Mouse (Mus musculus): ENCODE results near the gene Mob1a. TPM values are rescaled to one million over a fixed set of nuclear protein-coding genes. Genes with fewer than 3 reads are reported as not detected.
A peak's percentile ranks its signal among the peaks of the same experiment; 100 is the strongest.

The Mob1a gene
- polyA plus RNA-seq, 1 experiment from 2014 or later: 48.5 TPM

DNA sequence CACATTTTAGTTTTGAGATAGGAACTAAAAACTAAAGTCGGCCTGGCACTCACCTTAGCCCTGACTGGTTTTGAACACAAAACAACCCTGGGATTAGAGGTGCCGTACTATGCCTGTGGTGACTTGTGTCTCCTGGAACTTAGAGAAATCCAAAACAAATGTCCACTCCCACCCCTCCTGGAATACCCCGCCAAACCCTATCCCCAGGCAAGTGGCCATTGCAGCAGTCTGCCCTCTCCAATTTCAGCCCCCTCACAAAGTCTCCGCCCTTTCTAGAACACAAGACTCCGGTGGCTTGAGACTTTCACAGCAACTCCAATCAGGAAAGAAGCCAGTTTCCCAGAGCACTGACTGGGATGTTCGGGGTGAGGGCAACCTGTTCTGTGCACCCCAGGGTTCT, 23.1 kb downstream of the Mob1a start, which contains the start of gene Bola3:
TSS of gene Bola3 (plus strand) at position 275 of the 400 bp plus-strand sequence.
- Histone ChIP-seq H3K4me1 (peaks cover 13% of the 10 kb centered on the region), H3K27ac (no peak within 1 kb of the TSS), H3K36me3 (peaks cover 10% of the 10 kb centered on the region; the same call in 1 of the 2 replicates), H3K9me3 (no peaks in the 10 kb centered on the region), H3K27me3 (replicated peaks) (no peaks in the 10 kb centered on the region), H3K4me3 (peak within 1 kb of the TSS; percentile 82), H3K4me2 (replicated peaks) (peak within 1 kb of the TSS; percentile 84), H3K9ac (peak within 1 kb of the TSS; percentile 92)
- WGBS: 30% methylated on average over 6 of the region's 6 CpGs
- peak; percentile 65 for ATAC-seq (ENCODE audit: low FRiP score, low read depth)

DNA sequence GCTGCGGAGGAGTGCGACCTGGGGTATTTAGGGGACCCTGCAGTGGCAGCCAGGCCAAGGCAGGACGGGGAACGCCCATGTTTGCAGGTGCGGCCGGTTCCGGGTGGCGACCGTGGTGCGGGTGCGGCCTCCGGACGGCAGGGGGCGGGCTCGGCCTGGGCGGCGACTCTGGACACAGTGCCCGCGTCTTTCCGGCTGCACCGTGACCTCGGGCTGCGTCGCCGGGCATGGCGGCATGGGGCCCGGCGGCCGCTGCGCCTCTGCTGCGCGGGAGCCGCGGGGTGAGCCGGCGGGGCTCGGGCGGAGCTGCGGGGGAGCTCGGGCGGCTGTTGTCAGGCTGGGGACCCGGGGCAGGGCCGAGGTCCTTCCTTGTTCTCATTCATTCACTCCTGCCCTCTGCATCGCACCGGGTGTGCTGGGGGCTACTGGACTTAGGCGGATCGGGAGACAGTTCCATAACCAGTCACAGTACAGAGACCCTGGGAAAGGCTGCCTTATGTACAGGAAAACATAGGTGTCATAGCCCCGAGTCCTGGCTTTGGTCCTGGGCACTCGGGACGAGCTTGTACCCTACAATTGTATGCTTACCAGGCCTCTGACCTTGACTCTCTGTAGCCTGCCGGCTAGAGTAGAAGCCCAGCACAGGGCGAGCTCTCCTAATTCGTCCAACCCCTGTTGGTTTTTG, 23.6 kb downstream of the Mob1a start:
- peaks cover 13% of the 10 kb centered on the region for H3K4me1 ChIP-seq
- under 1% methylated on average over 51 of the region's 53 CpGs for WGBS
- ATAC-seq (ENCODE audit: low FRiP score, low read depth): peak; percentile 96
- peak overlapping the region; percentile 84 for H3K4me2 ChIP-seq (replicated peaks)
- no peaks in the 10 kb centered on the region for H3K9me3 ChIP-seq
- no peaks in the 10 kb centered on the region for H3K27me3 ChIP-seq (replicated peaks)
- peak overlapping the region; percentile 92 for H3K9ac ChIP-seq
- peak overlapping the region; percentile 82 for H3K4me3 ChIP-seq
- peaks cover 14% of the 10 kb centered on the region; the same call in 1 of the 2 replicates for H3K36me3 ChIP-seq
- H3K27ac ChIP-seq: no peak overlapping the region

DNA sequence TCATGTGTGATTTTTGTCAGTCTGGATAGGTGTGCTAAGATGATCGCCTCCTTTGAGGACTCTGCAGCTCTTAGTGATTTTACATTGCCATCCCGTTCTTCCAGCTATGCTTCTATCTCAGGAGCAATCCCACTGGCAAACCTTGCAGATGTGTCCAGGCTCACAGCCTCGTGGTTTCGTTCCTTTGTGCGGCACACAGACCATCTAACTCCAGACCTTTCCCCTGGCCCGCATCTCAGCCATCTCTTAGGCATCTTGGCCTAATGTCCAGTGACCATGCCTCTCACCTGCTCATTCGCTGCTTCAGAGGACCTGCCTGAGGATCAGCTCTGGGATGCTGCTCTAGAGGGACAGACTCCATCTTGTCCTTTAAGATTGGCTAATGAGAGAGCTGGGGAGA, 24.4 kb downstream of the Mob1a start:
- Histone ChIP-seq H3K9me3 (no peaks in the 10 kb centered on the region), H3K4me2 (replicated peaks) (peak overlapping the region; percentile 84), H3K4me1 (peaks cover 13% of the 10 kb centered on the region), H3K9ac (peak overlapping the region; percentile 92), H3K4me3 (peak overlapping the region; percentile 82), H3K36me3 (peaks cover 22% of the 10 kb centered on the region), H3K27ac (no peak overlapping the region), H3K27me3 (replicated peaks) (no peaks in the 10 kb centered on the region)
- WGBS: 85% methylated on average over 7 of the region's 7 CpGs
- no peak for ATAC-seq (ENCODE audit: low FRiP score, low read depth)

DNA sequence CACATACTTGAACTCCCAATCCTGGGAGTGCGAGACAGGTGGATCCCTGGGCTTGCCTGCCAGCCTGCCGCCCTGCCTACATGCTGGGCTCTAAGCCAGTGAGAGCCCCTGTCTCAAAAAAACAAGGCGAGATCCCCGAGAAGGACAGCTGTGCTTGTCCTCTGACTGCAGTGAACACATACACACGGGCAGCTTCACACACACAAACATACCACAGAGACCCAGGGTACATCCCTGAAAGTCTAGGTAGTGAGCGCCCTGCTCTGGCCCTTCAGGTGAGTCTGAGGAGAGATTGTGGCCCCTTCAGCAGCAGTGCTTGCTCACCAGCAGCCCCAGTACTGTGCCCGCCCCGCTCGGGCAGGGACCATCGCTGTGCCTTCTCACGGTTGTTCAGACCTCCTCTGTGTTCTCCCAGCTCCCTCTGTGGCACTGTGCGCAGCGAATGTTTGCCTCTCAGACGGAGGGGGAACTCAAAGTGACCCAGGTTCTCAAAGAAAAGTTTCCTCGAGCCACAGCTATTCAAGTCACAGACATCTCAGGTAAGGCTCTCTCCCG, 25.1 kb downstream of the Mob1a start:
- H3K4me1 ChIP-seq: peaks cover 13% of the 10 kb centered on the region
- H3K27ac ChIP-seq: no peak overlapping the region
- no peak overlapping the region for H3K4me3 ChIP-seq
- H3K27me3 ChIP-seq (replicated peaks): no peaks in the 10 kb centered on the region
- no peak overlapping the region for H3K9ac ChIP-seq
- WGBS: 91% methylated on average over 16 of the region's 16 CpGs
- peaks cover 26% of the 10 kb centered on the region for H3K36me3 ChIP-seq
- H3K4me2 ChIP-seq (replicated peaks): no peak overlapping the region
- no peaks in the 10 kb centered on the region for H3K9me3 ChIP-seq
- ATAC-seq (ENCODE audit: low FRiP score, low read depth): no peak

DNA sequence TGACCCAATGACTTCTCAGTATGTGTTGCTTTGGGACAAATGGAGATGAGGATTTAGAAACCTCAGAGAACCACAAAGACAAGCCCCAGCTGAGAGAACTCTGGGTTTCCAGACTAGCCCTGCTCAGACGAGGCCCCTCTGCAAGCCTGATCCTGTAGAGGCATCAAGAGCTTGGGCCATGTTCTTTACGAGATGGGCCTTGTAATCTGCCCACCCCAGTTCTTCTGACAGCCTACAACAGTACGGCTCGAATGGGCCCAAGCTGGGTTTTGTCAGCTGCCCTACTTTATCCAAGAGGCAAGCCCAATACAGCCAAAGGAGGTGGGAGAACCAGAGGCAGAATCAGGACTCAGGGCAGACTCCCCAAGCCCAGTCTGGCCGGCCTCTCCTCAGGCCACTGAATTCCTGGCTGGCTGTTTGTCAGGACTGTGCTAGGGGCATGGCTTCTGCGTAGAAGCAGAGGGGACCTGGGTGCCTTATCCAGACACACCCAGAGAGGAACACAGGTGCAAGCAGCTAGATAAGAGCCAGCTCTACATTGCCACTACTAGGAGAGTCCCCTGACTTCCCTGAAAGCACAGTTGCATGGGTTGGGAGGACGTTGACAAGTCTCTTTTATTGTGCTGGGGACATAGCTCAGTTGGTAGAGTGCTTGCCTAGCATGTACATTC, 25.8 kb downstream of the Mob1a start:
- Histone ChIP-seq H3K4me2 (replicated peaks) (no peak overlapping the region), H3K36me3 (peaks cover 26% of the 10 kb centered on the region), H3K4me1 (peaks cover 13% of the 10 kb centered on the region), H3K9me3 (no peaks in the 10 kb centered on the region), H3K27me3 (replicated peaks) (no peaks in the 10 kb centered on the region), H3K4me3 (no peak overlapping the region), H3K9ac (no peak overlapping the region), H3K27ac (no peak overlapping the region)
- WGBS: 88% methylated on average over 7 of the region's 7 CpGs
- ATAC-seq (ENCODE audit: low FRiP score, low read depth): no peak

DNA sequence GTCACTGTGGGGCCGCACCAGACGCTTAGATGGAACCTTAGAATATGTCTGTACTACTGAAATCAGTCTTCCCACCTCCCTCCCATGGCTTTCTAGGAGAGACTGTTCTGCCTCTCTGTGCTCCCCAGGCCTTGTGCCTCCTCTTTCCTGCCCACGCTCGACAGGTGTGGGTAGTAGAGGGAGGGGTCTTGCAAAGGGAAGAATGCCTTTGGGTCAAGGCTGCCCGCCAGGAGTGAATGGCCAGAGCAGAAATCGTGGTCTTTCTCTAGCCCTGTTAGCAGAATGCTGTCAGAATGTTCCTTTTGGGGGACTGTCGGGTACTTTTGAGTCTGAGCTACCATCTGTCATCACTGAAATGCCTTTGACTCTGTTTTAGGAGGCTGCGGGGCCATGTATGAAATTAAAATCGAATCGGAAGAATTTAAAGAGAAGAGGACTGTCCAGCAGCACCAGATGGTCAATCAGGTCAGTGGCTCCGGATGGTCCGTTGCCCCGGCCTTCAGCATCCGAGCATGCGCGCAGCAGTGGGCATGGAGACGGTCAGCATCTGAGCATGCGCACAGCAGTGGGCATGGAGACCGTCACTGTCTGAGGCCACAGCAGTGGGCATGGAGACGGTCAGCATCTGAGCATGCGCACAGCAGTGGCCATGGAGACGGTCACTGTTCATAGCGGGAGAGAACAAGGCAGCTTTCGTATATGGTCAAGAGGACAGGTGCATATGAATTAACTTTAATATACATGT, 27.0 kb downstream of the Mob1a start:
- H3K9ac ChIP-seq: no peak overlapping the region
- ATAC-seq (ENCODE audit: low FRiP score, low read depth): no peak
- no peak overlapping the region for H3K4me2 ChIP-seq (replicated peaks)
- peaks cover 26% of the 10 kb centered on the region for H3K36me3 ChIP-seq
- peaks cover 13% of the 10 kb centered on the region for H3K4me1 ChIP-seq
- H3K9me3 ChIP-seq: no peaks in the 10 kb centered on the region
- no peak overlapping the region for H3K27ac ChIP-seq
- H3K27me3 ChIP-seq (replicated peaks): no peaks in the 10 kb centered on the region
- 93% methylated on average over 24 of the region's 24 CpGs for WGBS
- H3K4me3 ChIP-seq: no peak overlapping the region

DNA sequence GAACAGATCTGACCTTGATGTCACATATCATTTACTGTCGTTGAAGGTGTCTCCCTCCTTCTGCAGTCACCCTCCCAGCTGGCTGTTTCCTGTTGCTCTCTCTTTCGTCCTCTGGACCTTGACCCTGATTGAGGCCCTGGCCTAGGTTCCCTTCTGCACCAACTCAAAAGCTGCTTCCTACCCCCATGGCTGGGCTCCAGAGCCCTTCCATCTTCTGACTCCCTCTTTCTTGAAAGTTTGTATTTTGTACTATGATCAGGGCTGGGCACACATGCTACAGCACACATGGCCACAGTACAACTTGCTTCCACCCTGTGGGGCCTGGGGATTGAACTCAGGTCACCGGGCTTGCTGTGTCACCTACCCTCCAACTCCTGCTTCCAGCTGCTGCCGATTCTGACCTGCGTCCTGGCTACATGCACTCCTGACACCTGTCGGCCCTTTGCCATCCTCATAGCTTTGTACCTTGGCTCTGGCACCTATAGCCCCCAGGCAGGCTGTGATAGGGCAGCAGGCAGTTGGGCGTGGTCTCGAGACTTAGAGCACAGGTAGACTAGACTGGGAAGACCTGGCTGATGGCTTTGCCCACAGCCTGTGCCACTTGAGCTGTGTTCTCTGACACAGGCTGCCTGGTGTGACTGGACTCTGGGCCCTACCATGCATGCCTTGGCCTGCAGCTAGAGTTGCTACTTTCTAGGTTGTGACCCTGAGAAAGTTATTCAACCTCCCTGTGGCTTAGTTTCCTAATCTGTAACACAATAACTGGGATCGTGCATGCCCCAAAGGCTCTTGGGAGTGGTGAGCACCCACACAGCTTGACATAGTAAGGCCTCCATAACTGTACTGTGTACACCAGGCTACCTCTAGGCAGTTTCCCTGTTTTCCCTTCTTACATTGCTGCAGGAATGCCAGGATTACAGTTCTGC, 29.3 kb downstream of the Mob1a start:
- Histone ChIP-seq H3K27me3 (replicated peaks) (no peaks in the 10 kb centered on the region), H3K4me2 (replicated peaks) (no peak overlapping the region), H3K4me1 (peaks cover 3% of the 10 kb centered on the region), H3K9ac (no peak overlapping the region), H3K4me3 (no peak overlapping the region), H3K9me3 (no peaks in the 10 kb centered on the region), H3K36me3 (peaks cover 44% of the 10 kb centered on the region), H3K27ac (no peak overlapping the region)
- no peak for ATAC-seq (ENCODE audit: low FRiP score, low read depth)
- WGBS: 85% methylated on average over 9 of the region's 9 CpGs

DNA sequence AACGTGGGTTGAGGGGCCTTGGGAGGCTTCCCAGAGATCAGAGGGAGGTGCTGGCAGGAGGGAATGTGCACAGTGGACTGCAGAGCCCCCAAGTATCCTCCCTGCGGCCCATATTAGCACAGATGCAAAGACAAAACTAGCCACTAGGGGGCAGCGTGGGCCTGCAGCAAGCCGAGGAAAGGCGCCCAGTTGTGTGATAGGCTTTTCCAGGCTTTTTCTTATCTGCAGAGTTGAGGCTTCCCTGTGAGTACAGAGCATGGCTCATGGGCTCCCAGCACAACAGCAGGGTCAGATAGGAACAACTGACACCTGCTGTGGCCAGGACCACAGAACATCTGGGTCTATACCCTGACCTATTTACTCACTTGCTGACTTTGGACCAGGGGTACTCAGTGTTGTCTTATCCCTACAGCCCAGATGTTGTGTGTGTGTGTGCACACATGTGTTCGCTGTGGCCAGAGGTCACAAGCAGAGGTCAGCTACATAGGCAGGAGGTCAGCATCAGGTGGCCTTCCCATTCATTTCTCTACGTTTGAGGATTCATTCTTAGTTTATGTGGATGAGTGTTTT, 30.8 kb downstream of the Mob1a start:
- Histone ChIP-seq H3K9ac (no peak overlapping the region), H3K4me3 (no peak overlapping the region), H3K4me2 (replicated peaks) (no peak overlapping the region), H3K4me1 (no peaks in the 10 kb centered on the region), H3K9me3 (no peaks in the 10 kb centered on the region), H3K27ac (no peak overlapping the region), H3K36me3 (peaks cover 56% of the 10 kb centered on the region), H3K27me3 (replicated peaks) (no peaks in the 10 kb centered on the region)
- peak; percentile 55; the same call in 1 of the 2 replicates for ATAC-seq (ENCODE audit: low FRiP score, low read depth)
- WGBS: 25% methylated on average over 7 of the region's 7 CpGs

DNA sequence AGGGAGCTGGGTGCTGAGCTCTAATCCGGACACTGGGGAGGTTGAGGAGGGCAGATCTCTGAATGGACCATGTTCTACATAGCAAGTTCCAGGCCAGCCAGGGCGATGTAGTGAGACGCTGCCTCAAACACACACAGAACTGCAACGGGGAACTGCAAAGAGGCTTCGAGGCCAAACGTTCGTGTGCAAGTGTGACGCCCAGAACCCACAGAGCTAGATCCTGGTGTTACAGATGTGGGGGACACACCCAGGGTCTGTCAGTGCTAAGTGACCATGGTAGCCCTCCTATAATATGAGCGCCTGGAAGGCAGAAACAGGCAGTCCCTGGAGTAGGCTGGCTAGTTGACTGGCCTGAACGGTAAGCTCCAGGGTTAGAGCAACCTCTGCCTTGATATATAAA, 31.6 kb downstream of the Mob1a start:
- H3K9me3 ChIP-seq: no peaks in the 10 kb centered on the region
- WGBS: 94% methylated on average over 10 of the region's 10 CpGs
- H3K27me3 ChIP-seq (replicated peaks): no peaks in the 10 kb centered on the region
- no peaks in the 10 kb centered on the region for H3K4me1 ChIP-seq
- ATAC-seq (ENCODE audit: low FRiP score, low read depth): no peak
- no peak overlapping the region for H3K9ac ChIP-seq
- H3K27ac ChIP-seq: no peak overlapping the region
- no peak overlapping the region for H3K4me3 ChIP-seq
- H3K4me2 ChIP-seq (replicated peaks): no peak overlapping the region
- H3K36me3 ChIP-seq: peaks cover 57% of the 10 kb centered on the region

DNA sequence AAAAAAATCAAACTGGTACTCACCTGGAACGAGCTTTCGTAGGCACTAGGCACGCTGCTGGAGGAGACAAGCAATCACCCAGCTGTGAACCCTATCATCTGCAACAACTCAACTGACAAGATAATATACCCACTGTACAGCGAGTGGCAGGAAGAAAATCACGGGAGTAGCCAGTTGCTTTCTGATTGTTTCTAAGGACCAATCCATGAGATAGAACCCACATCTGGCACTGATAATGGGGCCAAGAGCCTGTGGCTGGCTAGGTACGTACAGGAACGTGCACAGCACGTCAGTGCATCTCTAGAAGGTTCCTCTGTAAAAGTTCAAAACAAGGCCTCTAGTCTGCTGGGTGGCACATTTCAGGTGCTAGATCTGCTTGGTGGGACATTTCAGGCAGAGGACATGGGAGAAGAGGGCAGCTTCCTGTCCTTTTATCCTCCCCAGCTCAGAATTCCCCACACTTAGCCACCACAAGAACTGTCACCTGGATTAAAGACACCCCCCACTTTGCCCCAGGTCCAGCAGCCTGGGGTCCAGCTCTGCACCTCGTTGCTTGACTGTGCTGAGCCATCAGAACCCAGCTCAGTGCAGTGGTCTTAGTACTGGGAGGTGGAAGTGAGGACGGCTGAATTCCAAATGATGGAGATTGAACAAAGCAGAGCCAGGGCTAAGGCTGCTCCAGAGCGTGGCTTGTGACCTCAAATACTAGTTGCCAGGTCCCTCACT, 35.9 kb downstream of the Mob1a start:
- no peak overlapping the region for H3K27ac ChIP-seq
- no peak for ATAC-seq (ENCODE audit: low FRiP score, low read depth)
- H3K9ac ChIP-seq: no peak overlapping the region
- no peaks in the 10 kb centered on the region for H3K9me3 ChIP-seq
- H3K4me2 ChIP-seq (replicated peaks): no peak overlapping the region
- WGBS: 90% methylated on average over 11 of the region's 11 CpGs
- H3K36me3 ChIP-seq: peaks cover 54% of the 10 kb centered on the region
- H3K4me1 ChIP-seq: no peaks in the 10 kb centered on the region
- H3K4me3 ChIP-seq: no peak overlapping the region
- no peaks in the 10 kb centered on the region for H3K27me3 ChIP-seq (replicated peaks)

DNA sequence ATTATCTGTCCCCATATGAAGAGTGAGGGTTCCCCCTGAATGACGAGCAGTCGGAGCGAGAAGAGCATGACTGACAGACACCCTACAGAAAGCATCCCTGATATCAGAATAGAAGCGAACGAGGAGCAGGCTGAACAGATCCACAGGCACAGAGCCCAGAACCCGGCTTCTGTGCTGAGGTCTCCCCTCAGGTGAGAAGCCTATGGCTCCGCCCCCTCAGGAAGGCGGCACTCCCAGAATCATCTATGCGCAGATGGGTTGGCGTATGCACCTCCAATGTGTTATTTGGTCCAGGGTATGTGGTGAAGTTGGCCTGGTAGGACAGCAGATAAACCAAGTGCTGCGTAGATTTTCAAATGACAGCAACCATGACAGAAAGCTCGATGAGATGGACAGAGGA, 37.3 kb downstream of the Mob1a start:
- 94% methylated on average over 12 of the region's 12 CpGs for WGBS
- H3K4me1 ChIP-seq: no peaks in the 10 kb centered on the region
- no peak for ATAC-seq (ENCODE audit: low FRiP score, low read depth)
- H3K27ac ChIP-seq: no peak overlapping the region
- H3K27me3 ChIP-seq (replicated peaks): no peaks in the 10 kb centered on the region
- H3K9ac ChIP-seq: no peak overlapping the region
- peaks cover 65% of the 10 kb centered on the region for H3K36me3 ChIP-seq
- H3K4me3 ChIP-seq: no peak overlapping the region
- H3K9me3 ChIP-seq: no peaks in the 10 kb centered on the region
- H3K4me2 ChIP-seq (replicated peaks): no peak overlapping the region

All from neural tube, embryonic 12.5 days (tissue).